Mouse (Mus musculus) erythroblast, embryonic 14.5 days (primary cell): ENCODE measurements at regions not wholly inside any gene's neighbourhood (a gene's known extent, or its start where the extent isn't known, plus 50 kb on each side); places are given as distances from the start of the nearest gene placed in this dataset.

Experiments
- GATA1 ChIP-seq: IDR thresholded peaks from 2 replicates; pipeline ENCODE4 v1.6.1; 2012; ENCODE audit warnings: low read length, inconsistent platforms, mixed read lengths
- TAL1 ChIP-seq: IDR thresholded peaks from 3 replicates; pipeline ENCODE4 v1.6.1; 2012; ENCODE audit warnings: low read length, inconsistent platforms, mixed read lengths

DNA sequence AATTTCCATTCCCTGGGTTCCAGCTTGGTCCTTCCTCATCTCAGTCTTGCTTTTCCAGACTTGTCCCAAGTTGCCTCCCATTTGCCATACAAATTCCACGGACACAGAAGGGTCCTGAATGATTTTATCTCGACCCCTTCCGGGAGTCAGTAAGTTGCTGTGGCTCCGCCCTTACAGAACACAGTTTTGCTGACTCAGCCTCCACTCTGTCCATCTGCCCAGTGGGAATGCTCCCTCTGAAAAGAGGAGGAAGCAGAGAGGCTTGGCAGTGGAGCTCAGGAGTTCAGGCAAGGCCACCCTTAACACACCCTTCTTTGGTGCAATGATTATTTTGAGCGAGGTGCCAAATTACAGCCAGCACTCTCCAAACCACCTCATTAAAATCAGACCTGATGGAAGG is 213.9 kb upstream of the Prok2 start:
- TF ChIP-seq TAL1 (no peak), GATA1 (no peak)
